Mouse (Mus musculus) spleen, postnatal 36 days (tissue): ENCODE results near the gene Igsf3.
A peak's percentile ranks its signal among the peaks of the same experiment; 100 is the strongest.

Experiments used
- DNase-seq, 2 experiments: peaks; one replicate each; pipeline ENCODE4 v3.0.0; 2022; ENCODE audit warnings: low spot score in 2 of 2, mixed read lengths in 1 of 2

Gene Igsf3

DNA sequence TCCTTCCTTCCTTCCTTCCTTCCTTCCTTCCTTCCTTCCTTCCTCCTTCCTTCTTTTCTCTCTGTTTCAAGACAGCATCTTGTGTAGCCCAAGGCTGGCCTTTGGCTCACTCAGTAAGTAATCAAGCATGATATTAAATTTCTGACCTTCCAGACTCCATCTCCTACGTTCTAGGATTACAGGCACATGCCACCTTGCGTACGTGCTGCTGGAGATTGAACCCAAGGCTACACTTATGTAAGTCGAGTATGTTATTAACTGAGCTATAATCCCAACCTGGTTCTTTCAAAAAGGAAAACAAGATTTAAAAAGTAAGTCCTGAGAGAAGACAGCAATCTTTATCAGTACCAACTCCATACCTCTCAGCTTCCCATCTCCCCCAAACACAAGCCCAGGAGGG lies 124.7 kb downstream of the Igsf3 start:
- no peak for DNase-seq

DNA sequence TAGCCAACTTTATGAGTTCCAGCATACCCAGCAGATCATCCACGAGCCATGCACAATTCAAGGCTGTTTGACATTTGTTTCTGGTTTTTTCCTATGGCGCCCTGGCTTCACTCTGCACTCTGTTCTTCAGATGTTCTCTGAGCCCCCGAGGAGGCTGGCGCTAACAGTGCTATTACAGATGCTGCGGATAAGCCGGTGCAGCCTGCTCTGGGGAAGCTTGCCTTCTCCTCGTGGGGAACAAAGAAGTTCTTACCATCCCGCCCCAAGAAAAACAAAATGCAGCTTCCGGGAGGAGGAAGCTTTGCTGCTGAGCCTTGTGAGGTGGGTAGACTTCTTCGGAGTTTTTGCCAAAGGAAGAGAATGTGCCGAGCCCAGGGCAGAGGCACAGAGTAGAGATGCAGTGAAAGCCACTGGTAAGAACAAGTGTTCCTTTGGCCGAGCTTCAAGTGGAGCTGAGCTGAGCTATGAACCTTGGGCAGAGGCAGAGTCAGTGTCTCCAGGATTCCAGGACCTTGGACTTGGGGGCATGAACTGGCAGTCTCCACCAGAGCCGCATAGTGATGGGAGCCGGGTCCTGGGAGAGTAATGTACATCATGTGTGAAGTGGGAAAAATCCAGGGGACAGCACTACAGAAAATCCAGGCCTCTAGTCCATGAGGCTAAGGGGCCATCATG lies 125.3 kb downstream of the Igsf3 start:
- DNase-seq, result no peak

DNA sequence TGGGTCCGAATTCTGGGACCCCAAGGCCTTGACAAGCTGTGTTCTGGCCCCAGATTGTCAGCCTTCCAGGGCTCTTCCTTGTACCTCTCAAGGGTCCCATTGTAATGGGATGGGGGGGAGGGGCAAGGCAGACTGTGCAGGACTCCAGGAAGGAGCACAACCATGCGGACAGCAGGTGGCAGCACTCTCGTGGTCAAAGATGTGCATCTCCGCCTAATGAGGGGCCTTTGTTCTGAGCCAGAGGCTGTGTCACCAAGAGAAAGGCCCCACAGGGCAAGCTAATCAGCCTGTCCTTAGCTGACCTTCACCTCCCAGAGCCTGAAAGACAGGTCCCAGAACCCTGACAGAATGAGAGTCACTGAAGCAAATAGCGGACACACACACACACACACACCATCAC lies 129.3 kb downstream of the Igsf3 start:
- DNase-seq, result peak; percentile 28 to 32

- peak in 1 of 2 experiments; percentile 2 for DNase-seq
Measured at GRCm38 (mm10) chr3:101506970-101507702, 130.3 kb downstream of the Igsf3 start.

DNA sequence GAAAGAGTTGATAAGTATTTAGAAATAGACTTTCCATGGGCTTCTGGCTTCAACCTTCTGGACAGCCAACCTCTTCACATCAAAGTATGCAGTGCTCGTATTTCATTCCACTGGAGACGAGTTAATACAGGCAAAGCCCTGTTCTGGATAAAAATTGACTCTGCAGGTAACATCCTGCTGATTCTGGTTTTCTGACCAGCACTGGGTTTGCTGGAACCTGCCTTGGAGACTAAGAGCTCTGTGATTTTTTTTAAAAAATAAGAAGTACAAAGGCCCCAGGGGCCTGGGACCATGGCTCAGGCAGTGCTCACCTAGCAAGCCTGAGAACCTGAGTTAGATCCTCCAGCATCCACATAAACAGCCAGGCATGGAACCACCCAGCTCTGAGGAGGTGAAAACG lies 130.9 kb downstream of the Igsf3 start:
- no peak for DNase-seq

DNA sequence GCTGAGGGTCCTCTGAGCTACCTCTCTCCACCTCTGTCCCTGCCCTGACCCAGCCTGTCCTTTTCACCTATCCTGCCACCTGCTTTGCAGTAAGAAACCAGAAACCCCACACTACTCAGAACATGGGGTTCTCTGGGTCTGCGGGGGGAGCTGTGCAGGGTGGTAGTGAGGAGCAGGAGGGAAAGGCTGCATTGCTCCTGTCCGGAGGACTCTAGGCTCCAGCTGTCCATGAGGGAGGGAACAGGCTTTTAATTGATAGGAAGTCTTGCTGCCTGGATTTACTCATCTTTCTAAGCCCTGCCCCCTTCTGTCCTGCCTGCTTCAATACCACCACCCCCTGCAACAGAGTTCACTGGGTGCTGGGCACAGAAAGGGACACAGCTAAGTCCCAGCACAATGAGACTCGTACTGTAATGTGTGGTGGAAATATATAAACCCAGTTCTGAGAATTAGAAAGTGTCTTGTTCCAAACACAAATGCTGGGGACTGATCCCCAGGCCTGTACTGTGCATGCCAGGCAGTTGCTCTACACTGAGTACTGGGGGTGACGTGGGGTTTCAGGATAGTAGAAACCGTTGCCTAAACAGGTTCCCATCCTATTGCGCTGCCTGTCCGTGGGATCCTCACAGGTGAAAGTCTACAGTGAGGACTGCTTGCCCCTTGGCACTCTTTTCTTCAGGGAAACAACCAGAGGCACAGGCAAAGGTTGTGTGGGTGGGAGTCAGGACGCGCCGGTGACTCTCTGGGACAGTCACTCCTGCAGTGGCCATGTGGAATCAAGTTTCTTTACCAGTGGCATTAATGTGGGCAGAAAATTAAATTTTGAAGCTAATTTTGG lies 133.0 kb downstream of the Igsf3 start:
- DNase-seq, result no peak

GRCm38 (mm10) chr3:101510632-101511031 lies 133.7 kb downstream of the Igsf3 start:
- DNase-seq, result no peak
